Mouse (Mus musculus): ENCODE results near the gene A430078G23Rik. TPM values are rescaled to one million over a fixed set of nuclear protein-coding genes. Genes with fewer than 3 reads are reported as not detected.

Gene A430078G23Rik
- polyA plus RNA-seq, 1 experiment, result 30.7 TPM

DNA sequence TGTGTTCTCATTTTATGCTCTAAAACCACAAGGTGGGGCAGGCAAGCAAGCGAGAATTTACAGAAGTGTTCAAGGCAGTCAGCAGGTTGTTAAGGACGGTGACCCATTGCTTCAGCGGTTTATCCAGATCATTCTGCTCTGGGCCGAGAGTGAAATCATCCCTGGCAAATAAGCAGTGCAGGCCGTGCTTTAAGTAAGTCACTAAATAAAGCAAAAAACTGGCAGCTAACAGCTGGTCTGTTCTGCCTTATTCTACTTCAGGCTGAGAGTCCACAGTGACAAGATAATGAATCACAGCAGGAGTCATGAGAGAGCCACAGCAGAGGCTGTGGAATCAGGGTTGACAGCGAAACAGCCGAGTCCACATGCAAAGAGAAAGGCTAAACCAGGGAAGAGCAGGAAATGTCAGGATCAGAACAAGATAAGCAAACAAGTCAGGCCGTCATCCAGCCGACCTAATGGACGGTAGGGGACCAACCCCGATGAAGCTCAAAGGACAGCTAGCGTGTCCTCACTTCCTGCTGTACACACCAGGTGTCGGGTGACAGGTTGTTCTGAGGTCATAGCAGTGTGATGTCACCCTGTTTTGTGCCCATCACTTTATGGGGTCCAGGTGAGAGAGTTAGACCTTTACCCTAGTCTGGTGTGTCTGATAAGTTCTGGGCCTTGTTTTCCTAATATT is 4.9 kb upstream of the A430078G23Rik start:
- 74% methylated on average over 13 of the region's 13 CpGs for WGBS
- Histone ChIP-seq H3K27me3 (ENCODE audit: control insufficient read depth, insufficient read depth, low read length) (no peaks in the 10 kb centered on the region), H3K36me3 (ENCODE audit: control insufficient read depth, insufficient read depth, low read length) (no peaks in the 10 kb centered on the region), H3K4me1 (replicated peaks; ENCODE audit: control insufficient read depth, insufficient read depth, low read length) (peaks cover 9% of the 10 kb centered on the region), H3K4me3 (ENCODE audit: control insufficient read depth, insufficient read depth, low read length) (no peak overlapping the region), H3K27ac (ENCODE audit: control insufficient read depth, insufficient read depth, low read length) (no peak overlapping the region)
- no peak for TF ChIP-seq POLR2A (IDR thresholded peaks at IDR 0.05; ENCODE audit: control insufficient read depth, extremely low read depth, insufficient read depth, low read length, poor library complexity)
- TF ChIP-seq CTCF (IDR thresholded peaks at IDR 0.05; ENCODE audit: borderline replicate concordance, control insufficient read depth, extremely low read depth, insufficient read depth, low read length, poor library complexity), result no peak
- no peak for DNase-seq

DNA sequence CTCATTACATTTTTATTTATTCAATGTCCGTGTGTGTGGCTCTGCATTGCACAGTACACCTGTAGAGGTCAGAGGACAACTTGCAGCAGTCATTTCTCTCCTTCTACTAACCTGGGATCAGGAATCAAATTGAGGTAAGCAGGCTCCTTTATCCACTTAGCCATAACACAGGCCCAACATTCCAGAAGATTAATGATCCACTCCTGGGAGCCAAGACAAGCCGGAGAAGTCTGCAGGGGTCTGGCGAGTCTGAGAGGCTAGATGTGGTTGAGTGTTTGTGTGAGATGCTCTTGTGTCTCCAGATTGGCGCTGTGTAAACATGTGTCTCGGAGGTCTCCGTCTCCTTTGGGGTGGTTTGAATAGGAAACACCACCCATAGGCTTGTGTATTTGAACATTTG is 2.5 kb upstream of the A430078G23Rik start:
- Histone ChIP-seq H3K36me3 (ENCODE audit: control insufficient read depth, insufficient read depth, low read length) (no peaks in the 10 kb centered on the region), H3K27me3 (ENCODE audit: control insufficient read depth, insufficient read depth, low read length) (no peaks in the 10 kb centered on the region), H3K27ac (ENCODE audit: control insufficient read depth, insufficient read depth, low read length) (no peak overlapping the region), H3K4me3 (ENCODE audit: control insufficient read depth, insufficient read depth, low read length) (no peak overlapping the region), H3K4me1 (replicated peaks; ENCODE audit: control insufficient read depth, insufficient read depth, low read length) (peaks cover 16% of the 10 kb centered on the region)
- DNase-seq, result no peak
- TF ChIP-seq POLR2A (IDR thresholded peaks at IDR 0.05; ENCODE audit: control insufficient read depth, extremely low read depth, insufficient read depth, low read length, poor library complexity) (no peak), CTCF (IDR thresholded peaks at IDR 0.05; ENCODE audit: borderline replicate concordance, control insufficient read depth, extremely low read depth, insufficient read depth, low read length, poor library complexity) (no peak)
- WGBS, result 94% methylated on average over 6 of the region's 6 CpGs

DNA sequence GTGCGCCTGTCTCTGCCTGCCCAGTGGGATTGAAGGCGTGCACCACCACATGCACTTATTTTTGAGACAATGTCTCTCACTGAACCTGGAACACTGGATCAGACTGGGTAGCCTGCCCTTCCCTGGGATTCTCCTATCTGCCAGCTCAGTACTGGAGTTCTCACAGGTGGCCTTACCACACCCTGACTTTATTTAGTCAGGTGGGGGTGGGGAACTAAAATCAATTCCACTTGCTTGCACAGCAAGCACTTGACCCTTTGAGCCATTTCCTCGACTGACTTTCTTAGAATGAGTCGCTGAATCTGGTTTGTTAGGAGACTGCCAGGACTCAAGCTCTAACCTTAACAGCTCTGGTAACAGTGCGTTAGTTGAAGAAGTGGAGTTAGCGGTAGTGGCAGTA is 500 bp upstream of the A430078G23Rik start:
- peak overlapping the region; percentile 99 for H3K27ac ChIP-seq (ENCODE audit: control insufficient read depth, insufficient read depth, low read length)
- TF ChIP-seq CTCF (IDR thresholded peaks at IDR 0.05; ENCODE audit: borderline replicate concordance, control insufficient read depth, extremely low read depth, insufficient read depth, low read length, poor library complexity) (no peak), POLR2A (IDR thresholded peaks at IDR 0.05; ENCODE audit: control insufficient read depth, extremely low read depth, insufficient read depth, low read length, poor library complexity) (no peak)
- 36% methylated on average over 6 of the region's 6 CpGs for WGBS
- no peaks in the 10 kb centered on the region for H3K27me3 ChIP-seq (ENCODE audit: control insufficient read depth, insufficient read depth, low read length)
- no peak for DNase-seq
- H3K36me3 ChIP-seq (ENCODE audit: control insufficient read depth, insufficient read depth, low read length), result no peaks in the 10 kb centered on the region
- H3K4me1 ChIP-seq (replicated peaks; ENCODE audit: control insufficient read depth, insufficient read depth, low read length), result peaks cover 20% of the 10 kb centered on the region
- H3K4me3 ChIP-seq (ENCODE audit: control insufficient read depth, insufficient read depth, low read length), result no peak overlapping the region

DNA sequence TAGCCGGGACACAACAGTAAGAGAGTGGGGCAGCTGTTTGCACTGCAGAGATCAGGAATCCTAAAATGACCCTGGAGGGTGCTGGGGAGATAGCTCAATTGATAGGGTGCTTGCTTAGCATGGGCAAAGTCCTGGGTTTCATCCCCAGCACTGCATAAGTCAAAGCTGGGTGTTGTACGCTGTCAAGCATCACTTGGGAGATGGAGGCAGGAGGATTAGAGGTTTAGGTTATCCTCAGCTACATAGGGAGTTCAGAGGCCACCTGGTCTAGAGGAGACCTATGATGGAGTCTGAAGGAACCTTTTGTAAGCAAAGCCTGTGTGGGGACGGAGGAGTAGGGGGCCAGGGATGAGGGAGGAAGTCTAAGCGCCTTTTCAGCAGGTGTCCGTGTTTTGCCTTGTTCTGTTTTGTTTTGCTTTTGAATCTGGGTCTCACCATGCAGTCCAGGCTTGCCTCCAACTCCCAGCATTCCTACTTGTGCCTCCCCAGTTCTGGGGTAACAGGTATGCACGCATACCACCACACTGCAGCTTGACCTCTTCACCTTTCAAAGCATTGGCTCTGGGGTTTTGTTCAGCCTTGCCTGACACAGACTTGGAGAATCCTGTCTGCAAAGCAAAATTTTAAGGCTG is 712 bp downstream of the A430078G23Rik start:
- Histone ChIP-seq H3K4me1 (replicated peaks; ENCODE audit: control insufficient read depth, insufficient read depth, low read length) (peaks cover 21% of the 10 kb centered on the region), H3K27ac (ENCODE audit: control insufficient read depth, insufficient read depth, low read length) (peak overlapping the region; percentile 99), H3K4me3 (ENCODE audit: control insufficient read depth, insufficient read depth, low read length) (peak overlapping the region; percentile 92)

DNA sequence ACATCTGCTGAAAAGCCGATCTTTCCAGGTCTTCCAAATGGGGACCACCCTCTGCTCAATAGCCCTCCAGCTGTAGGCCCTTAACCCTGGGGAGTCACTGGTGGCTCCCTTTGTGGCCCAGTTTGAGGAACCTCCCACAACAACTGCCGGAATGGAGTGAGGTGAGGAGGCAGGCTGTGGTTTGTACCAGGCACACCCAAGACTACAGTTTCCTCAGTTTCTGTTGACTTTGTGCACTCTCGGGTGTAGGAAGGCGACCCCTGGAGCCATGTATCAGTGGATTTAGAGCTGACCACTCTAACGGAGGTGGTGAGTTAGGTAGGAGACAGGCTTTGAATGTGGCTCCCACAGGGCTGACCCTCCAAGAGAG is 1.2 kb downstream of the A430078G23Rik start:
- Histone ChIP-seq H3K4me1 (replicated peaks; ENCODE audit: control insufficient read depth, insufficient read depth, low read length) (peaks cover 21% of the 10 kb centered on the region), H3K27ac (ENCODE audit: control insufficient read depth, insufficient read depth, low read length) (peak overlapping the region; percentile 99), H3K27me3 (ENCODE audit: control insufficient read depth, insufficient read depth, low read length) (no peaks in the 10 kb centered on the region), H3K36me3 (ENCODE audit: control insufficient read depth, insufficient read depth, low read length) (peaks cover 7% of the 10 kb centered on the region), H3K4me3 (ENCODE audit: control insufficient read depth, insufficient read depth, low read length) (peak overlapping the region; percentile 92)
- peak; percentile 73 for DNase-seq
- TF ChIP-seq POLR2A (IDR thresholded peaks at IDR 0.05; ENCODE audit: control insufficient read depth, extremely low read depth, insufficient read depth, low read length, poor library complexity) (peak; percentile 64; the same call in 1 of the 2 replicates), CTCF (IDR thresholded peaks at IDR 0.05; ENCODE audit: borderline replicate concordance, control insufficient read depth, extremely low read depth, insufficient read depth, low read length, poor library complexity) (no peak)
- 7% methylated on average over 5 of the region's 5 CpGs for WGBS

More for the DNA sequence above, 712 bp downstream of the A430078G23Rik start:
- no peak for TF ChIP-seq POLR2A (IDR thresholded peaks at IDR 0.05; ENCODE audit: control insufficient read depth, extremely low read depth, insufficient read depth, low read length, poor library complexity)
- no peak for TF ChIP-seq CTCF (IDR thresholded peaks at IDR 0.05; ENCODE audit: borderline replicate concordance, control insufficient read depth, extremely low read depth, insufficient read depth, low read length, poor library complexity)
- H3K36me3 ChIP-seq (ENCODE audit: control insufficient read depth, insufficient read depth, low read length), result peaks cover 4% of the 10 kb centered on the region
- WGBS, result 2% methylated on average over 6 of the region's 6 CpGs
- H3K27me3 ChIP-seq (ENCODE audit: control insufficient read depth, insufficient read depth, low read length), result no peaks in the 10 kb centered on the region
- DNase-seq, result peak; percentile 42

DNA sequence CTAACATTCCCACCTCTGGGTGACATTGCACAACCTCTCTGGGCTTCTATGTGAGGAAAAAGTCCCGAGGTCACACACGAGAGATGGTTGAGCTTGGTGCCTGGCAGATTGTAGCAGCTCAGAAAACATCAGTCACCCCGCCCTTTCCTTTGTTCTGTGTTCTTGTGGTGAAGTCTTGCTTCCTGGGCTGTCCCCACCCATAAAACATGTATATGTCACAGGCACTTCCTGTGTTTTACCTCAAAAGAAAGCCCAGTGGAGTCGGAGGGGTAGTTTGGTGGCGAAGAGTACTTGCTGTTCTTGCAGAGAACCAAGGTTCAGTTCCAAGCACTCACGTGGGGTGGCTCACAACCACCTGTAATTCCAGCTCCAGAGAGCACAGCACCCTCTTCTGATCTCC is 2.4 kb downstream of the A430078G23Rik start:
- peak; percentile 79 for DNase-seq
- 9% methylated on average over 6 of the region's 6 CpGs for WGBS
- Histone ChIP-seq H3K36me3 (ENCODE audit: control insufficient read depth, insufficient read depth, low read length) (peaks cover 14% of the 10 kb centered on the region), H3K27me3 (ENCODE audit: control insufficient read depth, insufficient read depth, low read length) (no peaks in the 10 kb centered on the region), H3K4me1 (replicated peaks; ENCODE audit: control insufficient read depth, insufficient read depth, low read length) (peaks cover 21% of the 10 kb centered on the region), H3K27ac (ENCODE audit: control insufficient read depth, insufficient read depth, low read length) (peak overlapping the region; percentile 99), H3K4me3 (ENCODE audit: control insufficient read depth, insufficient read depth, low read length) (peak overlapping the region; percentile 92)
- 0 out of 2 replicates have a peak, but pooled peaks have one; percentile 35 for TF ChIP-seq POLR2A (IDR thresholded peaks at IDR 0.05; ENCODE audit: control insufficient read depth, extremely low read depth, insufficient read depth, low read length, poor library complexity)
- no peak for TF ChIP-seq CTCF (IDR thresholded peaks at IDR 0.05; ENCODE audit: borderline replicate concordance, control insufficient read depth, extremely low read depth, insufficient read depth, low read length, poor library complexity)
